Mouse (Mus musculus): ENCODE measurements around the gene Krtap5-1. TPM values are rescaled to one million over a fixed set of nuclear protein-coding genes. Genes with fewer than 3 reads are reported as not detected.
"Not testable (repeated sequence)": the region's sequence is repeated elsewhere in the genome, so short reads cannot be mapped to it uniquely, and the experiment has no call there.

Gene Krtap5-1
- polyA plus RNA-seq (2012; rRNA removed), result 0.21 TPM in 1 of 2 replicates, not detected in the other

DNA sequence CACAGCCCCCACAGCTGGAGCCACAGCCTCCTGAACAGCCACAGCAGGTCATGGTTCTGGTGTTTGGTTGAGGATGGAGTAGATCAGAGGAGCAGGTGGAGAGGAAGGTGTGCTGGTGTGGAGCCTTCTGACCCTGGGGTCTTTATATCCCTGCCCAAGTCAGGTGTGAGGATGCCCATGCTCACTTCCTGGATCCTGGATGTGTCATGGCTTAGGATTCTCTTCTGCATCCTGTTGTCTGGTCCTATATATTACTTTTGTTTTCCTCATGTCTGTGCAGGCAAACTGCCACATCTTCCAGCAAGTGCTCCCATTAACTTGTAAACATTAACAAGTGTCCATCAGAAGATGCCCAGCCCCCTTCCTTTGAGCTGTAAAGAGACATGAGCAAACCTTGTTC is at the start of gene Krtap5-1:
Gene Krtap5-1, minus strand, starts transcription at position 101 of the 400 bp plus-strand sequence.
- not testable (repeated sequence) for DNase-seq (ENCODE audit: extremely low spot score in 1 of 2, low spot score in 1 of 2)

- DNase-seq (ENCODE audit: extremely low spot score in 1 of 2, low spot score in 1 of 2), result no peak
Observed at GRCm38 (mm10) chr7:142342247-142342640, 45.3 kb upstream of the Krtap5-1 start.

DNA sequence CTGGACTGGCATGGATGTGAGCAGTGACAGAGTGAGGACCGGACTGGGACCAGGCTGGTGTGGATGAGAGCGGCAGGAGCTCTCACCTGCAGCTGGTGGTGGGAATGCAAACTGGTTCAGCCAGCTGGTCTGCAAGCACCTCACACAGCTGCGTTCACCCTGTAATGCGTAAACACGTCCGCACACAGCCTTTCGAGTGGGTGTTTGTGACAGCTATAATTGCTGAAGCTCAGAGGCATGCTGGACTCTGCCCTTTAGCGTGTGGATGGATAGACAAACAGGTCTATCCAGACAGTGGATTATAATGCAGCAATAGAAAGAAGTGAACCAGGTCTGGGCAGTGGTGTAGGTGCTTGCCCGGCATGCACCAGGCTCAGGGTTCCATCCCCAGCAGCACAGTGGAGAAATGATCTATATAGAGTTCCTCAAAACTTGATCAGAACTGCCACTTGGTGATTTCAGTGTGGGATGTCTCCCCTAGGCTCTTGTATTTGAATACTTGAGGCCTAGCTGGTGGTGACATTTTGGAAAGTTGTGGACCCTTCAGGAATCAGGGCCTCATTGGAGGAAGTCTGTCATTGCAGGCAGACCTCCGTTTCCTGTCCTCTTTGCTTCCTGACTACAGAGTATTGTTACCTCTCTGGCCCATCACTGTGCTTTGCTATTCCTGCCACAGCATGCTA is 44.8 kb upstream of the Krtap5-1 start:
- DNase-seq (ENCODE audit: extremely low spot score in 1 of 2, low spot score in 1 of 2), result no peak

DNA sequence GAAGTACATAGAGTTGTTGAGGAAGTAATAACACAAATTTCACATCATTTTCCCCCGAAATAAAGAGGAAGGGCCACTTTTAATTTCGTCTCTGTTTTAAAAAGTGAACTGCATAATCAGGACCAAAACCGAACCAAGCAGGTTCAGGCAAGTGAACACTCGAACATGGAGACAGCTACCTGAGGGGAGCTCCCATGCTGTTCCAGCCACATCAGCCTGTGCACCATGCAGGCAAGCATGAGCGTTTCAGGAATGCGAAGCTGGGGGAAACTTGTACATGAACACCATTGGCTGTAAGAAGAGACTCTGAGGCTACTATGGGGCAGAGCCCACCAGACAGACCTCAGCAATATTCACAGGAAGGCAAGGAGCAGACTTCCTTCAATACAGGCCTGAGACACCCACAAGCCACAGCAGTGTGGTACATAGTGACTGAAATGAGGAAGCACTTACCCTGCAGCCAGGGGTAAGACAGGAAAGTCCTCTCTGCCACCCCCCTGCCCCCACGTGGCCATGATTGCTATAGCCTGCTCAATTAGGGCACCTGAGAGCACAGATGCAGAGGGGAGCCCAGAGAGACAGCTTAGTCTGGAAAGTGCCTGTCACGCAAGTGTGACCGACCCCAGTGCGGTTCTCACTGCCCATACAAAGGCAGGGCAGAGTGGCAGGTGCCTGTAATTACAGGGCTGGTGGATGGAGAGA is 43.5 kb upstream of the Krtap5-1 start:
- DNase-seq (ENCODE audit: extremely low spot score in 1 of 2, low spot score in 1 of 2), result peak in 1 of 2 experiments; percentile 15

DNA sequence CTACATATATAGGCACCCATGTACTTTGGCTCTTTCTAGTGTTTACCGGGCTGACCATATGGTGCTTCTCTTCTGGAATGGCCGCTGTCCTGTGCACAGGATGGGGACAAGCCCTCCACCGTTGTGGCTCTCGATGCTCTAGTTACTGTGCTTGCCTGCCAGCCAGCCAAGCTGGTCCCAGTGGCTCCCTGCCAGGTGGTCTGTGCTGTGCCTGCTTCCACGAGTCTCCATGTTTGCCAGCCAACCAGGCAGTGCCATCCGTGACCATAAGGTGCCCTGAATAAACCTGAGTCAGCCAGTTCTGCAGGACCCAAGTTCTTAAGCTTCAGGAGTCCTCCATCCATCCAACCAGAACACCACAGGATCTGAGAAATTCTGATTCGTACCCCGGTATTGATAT is 38.2 kb upstream of the Krtap5-1 start:
- no peak for DNase-seq (ENCODE audit: extremely low spot score in 1 of 2, low spot score in 1 of 2)

DNA sequence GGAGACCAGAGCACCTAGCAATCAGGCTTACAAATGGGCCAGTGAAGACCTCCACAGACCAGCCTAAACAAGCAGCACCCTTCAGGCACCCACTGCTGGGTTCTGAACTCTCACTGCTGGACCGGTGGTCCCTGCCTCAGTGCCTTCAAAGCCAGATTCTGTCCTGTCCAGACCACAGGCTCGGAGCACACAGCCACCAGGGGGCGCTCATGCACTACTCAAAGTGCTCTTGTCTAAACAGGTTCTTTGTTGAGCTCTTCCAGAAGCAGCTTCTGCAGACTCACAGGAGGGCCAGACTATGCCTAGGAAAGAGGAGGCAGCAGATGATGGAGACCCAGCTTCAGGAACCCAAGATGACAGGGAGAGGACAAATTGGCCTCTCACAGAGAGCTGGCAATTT is 37.3 kb upstream of the Krtap5-1 start:
- DNase-seq (ENCODE audit: extremely low spot score in 1 of 2, low spot score in 1 of 2), result peak; percentile 66 to 95

GRCm38 (mm10) chr7:142332741-142333140 is 35.8 kb upstream of the Krtap5-1 start:
- not testable (repeated sequence) for DNase-seq (ENCODE audit: extremely low spot score in 1 of 2, low spot score in 1 of 2)

DNA sequence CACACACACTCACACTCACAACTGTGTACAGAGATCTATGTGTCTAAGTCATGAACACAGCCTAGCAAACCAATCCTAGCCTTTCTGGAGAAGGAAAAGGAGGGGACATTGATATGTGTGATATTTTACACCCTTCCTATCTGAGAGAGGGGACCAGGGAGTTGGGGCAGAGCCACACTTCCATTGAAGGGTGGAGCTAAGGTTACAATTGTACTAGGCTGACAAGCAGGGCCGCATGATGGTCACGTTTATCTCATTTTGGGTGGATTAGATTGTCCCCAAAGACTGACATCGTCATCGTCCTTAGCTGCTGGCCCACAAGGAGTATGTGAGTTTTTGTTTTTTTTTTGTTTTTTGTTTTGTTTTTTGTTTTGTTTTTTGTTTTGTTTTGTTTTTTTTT is 34.4 kb upstream of the Krtap5-1 start:
- DNase-seq (ENCODE audit: extremely low spot score in 1 of 2, low spot score in 1 of 2), result no peak

GRCm38 (mm10) chr7:142330271-142330724 is 33.4 kb upstream of the Krtap5-1 start:
- no peak for DNase-seq (ENCODE audit: extremely low spot score in 1 of 2, low spot score in 1 of 2)

DNA sequence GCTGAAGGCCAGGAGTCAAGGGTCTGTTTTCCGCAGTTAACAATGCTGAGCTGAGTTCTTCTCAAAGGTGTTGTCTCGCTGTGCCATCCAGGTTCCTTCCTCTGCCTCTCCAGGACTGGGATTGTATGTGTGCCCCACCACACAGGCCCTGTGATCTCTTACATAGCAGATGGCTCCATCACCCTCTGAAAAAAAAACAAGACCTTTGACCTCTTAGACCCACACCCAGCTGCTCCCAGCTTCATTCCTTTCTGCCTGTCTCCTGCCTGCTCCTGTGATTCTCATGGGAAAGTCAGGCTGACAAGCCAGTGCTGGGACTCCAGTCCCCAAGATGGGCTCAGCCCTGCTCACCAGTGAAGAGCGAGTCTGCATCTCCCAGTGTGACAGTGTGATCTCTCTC is 31.6 kb upstream of the Krtap5-1 start:
- DNase-seq (ENCODE audit: extremely low spot score in 1 of 2, low spot score in 1 of 2), result no peak

- no peak for DNase-seq (ENCODE audit: extremely low spot score in 1 of 2, low spot score in 1 of 2)
Observed at GRCm38 (mm10) chr7:142326714-142327445, 30.0 kb upstream of the Krtap5-1 start.

DNA sequence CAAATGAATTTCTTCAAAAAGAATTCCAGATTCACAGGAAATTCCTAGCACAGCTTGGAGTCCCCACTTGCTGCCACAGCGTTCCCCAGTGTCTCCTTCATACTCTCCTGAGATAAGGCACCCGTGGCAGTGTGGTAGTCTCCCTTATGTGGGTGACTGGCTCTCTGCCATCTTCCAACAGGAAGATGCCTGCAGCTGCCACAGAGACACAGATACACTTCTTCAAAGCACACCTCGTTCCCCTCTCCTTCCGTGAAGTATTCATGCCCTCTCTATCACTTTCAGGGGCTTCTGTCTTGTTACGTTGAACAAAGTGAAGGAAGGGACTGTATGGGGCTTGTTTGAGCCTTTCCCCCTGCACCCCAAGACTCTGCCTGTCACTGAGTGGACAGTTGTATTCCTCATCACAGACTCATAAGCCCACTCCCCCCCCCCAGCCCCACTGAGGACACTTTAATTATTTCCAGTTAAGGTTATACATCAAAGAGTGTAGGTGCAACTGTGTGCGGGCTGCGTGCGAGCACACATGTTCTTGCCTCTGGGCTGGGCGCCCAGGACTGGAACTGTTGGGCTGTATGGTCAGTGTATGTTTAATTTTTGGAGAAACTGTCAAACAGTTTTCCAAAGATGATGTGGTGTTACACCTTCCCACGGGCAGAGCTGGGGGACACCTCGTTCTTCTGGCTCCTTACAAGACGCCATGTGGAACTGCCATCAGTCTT is 26.6 kb upstream of the Krtap5-1 start:
- peak in 1 of 2 experiments; percentile 13 for DNase-seq (ENCODE audit: extremely low spot score in 1 of 2, low spot score in 1 of 2)

GRCm38 (mm10) chr7:142322641-142323040 is 25.7 kb upstream of the Krtap5-1 start:
- no peak for DNase-seq (ENCODE audit: extremely low spot score in 1 of 2, low spot score in 1 of 2)

GRCm38 (mm10) chr7:142321637-142322306 is 24.9 kb upstream of the Krtap5-1 start:
- not testable (repeated sequence) for DNase-seq (ENCODE audit: extremely low spot score in 1 of 2, low spot score in 1 of 2)

- DNase-seq (ENCODE audit: extremely low spot score in 1 of 2, low spot score in 1 of 2), result no peak
Observed at GRCm38 (mm10) chr7:142320906-142321305, 24.0 kb upstream of the Krtap5-1 start.

DNA sequence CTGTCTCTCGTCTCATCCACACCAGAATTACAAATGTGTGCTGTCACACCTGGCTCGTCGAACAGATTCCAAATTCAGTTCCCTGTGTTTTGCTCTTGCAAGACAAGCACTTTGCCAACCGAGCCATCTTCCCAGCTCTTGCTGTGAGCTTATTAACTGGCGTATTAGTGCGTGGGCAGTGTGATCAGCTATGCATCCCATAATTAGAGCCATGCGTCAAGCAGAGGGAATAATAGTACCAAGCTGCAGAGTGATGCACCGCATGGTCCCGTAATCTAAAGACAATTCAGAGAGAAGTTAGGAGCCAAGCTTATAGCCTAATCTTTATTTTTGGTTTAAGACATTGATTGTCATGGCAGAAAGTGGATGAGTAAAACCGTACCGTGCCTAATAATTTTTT is 22.2 kb upstream of the Krtap5-1 start:
- DNase-seq (ENCODE audit: extremely low spot score in 1 of 2, low spot score in 1 of 2), result peak in 1 of 2 experiments; percentile 27

DNA sequence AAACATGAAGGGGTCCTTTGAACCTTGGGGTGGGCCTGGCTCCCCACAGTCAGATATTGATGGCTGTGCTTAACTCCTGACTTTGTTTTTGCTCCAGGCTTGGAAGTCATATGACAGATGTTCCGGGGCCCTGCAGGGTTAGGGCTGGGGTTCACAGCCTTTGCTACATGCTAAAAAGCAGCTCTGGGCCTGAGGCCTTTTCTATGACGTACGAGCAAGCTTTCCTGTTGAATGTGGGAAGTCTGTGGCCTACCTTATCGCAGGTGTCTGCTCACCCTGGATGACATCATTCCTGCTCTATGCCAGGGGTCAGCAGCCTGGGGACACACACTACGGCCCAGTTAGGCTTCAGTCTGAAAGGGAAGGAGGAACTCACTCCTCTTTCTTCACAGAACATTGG is 20.3 kb upstream of the Krtap5-1 start:
- DNase-seq (ENCODE audit: extremely low spot score in 1 of 2, low spot score in 1 of 2), result no peak

DNA sequence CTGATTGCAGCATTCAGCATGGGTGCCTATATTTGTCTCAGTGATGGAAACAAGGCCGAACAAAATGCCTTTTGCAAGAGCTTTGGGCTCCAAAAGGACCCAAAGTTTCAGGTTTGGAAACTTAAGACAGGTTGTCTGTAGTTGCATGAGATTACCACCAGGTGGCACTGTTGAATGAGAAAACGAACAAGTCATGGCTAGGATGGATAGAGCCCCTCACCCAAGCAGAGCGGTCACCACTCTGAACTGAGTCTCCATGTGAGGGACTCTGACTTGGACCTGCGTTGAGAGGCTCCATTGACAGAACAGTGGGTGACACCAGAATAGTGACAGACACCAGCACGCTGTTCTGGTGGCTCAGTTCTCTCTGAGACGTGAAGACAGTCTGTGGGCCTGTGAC is 19.6 kb upstream of the Krtap5-1 start:
- peak in 1 of 2 experiments; percentile 61 for DNase-seq (ENCODE audit: extremely low spot score in 1 of 2, low spot score in 1 of 2)

- DNase-seq (ENCODE audit: extremely low spot score in 1 of 2, low spot score in 1 of 2), result no peak
Observed at GRCm38 (mm10) chr7:142314600-142315285, 17.8 kb upstream of the Krtap5-1 start.
